Mouse (Mus musculus) megakaryocyte, embryonic 14.5 days (primary cell): Measurements from ENCODE around the gene Ldlrad1.

Experiments
- FLI1 ChIP-seq: IDR thresholded peaks from 2 replicates; pipeline ENCODE4 v1.6.1; 2012; ENCODE audit warnings: low read length, inconsistent platforms, mixed read lengths
- GATA1 ChIP-seq: IDR thresholded peaks from 3 replicates; pipeline ENCODE4 v1.6.1; 2012; ENCODE audit warnings: mixed read lengths, low read length, inconsistent platforms, borderline replicate concordance

DNA sequence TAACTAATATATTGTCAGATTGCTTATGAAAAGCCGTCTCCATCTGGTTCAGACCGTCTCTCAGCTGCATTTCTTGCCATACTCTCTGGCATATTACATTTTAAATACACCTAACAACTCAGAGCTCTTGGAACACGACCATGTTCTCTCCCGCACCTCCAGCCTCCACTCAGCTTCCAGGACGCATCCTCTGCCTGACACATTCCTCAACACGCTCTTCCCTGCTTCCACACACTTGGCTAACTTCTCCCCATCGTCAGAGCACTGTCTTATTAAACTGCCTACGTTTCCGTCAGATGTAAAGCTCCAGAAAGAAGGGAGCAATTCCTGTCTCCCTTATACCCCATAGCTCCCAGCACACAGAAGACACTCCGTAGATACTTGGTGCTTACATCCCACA is 45.6 kb upstream of the Ldlrad1 start:
- TF ChIP-seq GATA1: no peak
- TF ChIP-seq FLI1: no peak
